Mouse (Mus musculus): Measurements from ENCODE around the gene Bpifb1.
"Not testable (repeated sequence)": the region's sequence is repeated elsewhere in the genome, so short reads cannot be mapped to it uniquely, and the experiment has no call there.

Gene Bpifb1

DNA sequence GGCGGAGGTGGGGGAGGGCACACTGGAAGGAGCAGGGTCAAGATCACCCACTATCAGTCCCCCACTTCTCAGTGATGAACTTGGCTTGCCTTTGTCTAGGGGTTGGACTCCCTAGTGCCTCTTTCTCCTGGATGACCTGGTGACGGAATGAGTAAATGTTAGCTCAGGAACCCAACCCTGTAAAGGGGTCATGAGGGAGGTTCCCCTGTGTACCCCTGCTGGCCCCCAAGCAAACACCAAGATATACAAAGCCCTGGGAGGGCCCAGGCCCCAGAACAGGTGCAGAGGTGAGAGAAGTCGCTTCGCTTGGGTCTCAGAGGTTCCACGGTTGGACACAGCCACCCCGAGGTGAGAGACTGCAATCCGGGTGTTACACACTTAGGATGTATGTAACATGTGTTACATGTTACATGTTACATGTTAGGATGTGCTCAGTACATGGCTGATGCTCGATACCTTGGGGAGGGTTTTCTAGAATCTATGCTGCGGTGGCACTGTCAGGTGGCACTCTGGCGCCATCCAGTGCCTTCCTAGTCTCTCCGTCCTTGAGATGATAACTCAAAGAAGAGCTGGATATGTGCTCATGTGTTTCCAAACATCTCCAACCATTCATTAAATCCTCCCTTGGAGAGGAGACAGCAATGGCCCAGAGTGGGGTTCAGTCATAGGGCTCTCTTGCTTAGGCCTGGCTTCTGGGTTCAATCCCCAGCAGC, at the start of gene Bpifb1:
TSS of gene Bpifb1 (plus strand) at position 273 of the 713 bp plus-strand sequence.
- DNase-seq (ENCODE audit: low spot score in 2 of 2), result no peak

- DNase-seq (ENCODE audit: low spot score in 2 of 2), result no peak
Measured at GRCm38 (mm10) chr2:154142580-154142979, 48.0 kb upstream of the Bpifb1 start, which contains the start of gene Bpifa1. Bpifa1 (plus strand) TSS chr2:154142880.

DNA sequence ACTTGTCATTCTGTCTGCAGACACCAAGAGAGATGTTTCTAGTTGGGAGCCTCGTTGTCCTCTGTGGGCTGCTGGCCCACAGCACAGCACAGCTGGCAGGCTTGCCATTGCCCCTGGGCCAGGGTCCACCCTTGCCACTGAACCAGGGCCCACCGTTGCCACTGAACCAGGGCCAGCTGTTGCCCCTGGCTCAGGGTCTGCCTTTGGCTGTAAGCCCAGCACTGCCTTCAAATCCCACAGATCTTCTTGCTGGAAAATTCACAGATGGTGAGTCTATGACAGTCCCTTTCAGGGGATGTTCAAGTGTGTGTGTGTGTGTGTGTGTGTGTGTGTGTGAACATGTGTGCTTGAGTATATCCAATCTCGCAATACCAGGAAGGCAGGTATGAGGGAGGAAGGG, 46.9 kb upstream of the Bpifb1 start:
- DNase-seq (ENCODE audit: low spot score in 2 of 2), result no peak

- DNase-seq (ENCODE audit: low spot score in 2 of 2), result no peak
Measured at GRCm38 (mm10) chr2:154147496-154147895, 43.1 kb upstream of the Bpifb1 start.

DNA sequence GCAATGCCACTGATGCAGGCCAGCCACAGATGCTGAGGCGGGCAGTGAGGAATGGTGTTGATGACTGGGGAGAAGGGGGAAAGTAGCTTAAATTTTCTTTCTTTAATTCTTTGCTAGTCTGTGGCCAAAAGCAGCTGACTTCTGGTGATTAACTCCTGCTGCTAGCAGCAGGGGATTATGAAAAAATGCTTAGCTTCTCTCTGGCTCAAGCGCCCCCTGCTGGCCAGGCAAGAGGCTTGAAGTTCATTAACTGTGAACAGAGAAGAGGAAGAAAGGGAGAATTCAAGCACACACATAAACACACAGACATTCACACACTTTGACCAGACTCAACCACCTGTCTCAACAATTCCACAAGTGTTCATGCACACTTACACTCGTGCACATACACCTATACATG, 32.2 kb upstream of the Bpifb1 start:
- DNase-seq (ENCODE audit: low spot score in 2 of 2), result peak; percentile 28 to 32

- DNase-seq (ENCODE audit: low spot score in 2 of 2), result no peak
Measured at GRCm38 (mm10) chr2:154162307-154162706, 28.3 kb upstream of the Bpifb1 start, which contains the start of gene Bpifa5. Bpifa5 (plus strand) TSS chr2:154162607.

DNA sequence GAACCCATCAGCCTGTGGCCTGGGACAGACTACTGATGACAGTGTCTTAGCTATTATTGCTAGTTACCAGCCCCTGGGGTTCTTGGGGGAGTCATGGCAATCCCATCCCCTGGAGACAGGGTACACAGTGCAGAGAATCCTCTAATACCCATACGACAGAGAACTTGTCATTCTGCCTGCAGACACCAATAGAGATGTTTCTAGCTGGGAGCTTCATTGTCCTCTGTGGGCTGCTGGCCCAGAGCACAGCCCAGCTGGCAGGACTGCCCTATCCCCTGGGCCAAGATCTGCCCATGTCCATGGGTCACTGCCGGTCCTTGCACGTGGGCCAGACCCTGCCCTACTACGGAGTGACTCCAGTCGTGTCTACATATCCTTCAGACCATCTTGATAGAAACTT, 27.3 kb upstream of the Bpifb1 start:
- no peak for DNase-seq (ENCODE audit: low spot score in 2 of 2)

GRCm38 (mm10) chr2:154169172-154169571, 21.4 kb upstream of the Bpifb1 start:
- no peak for DNase-seq (ENCODE audit: low spot score in 2 of 2)

- DNase-seq (ENCODE audit: low spot score in 2 of 2), result no peak
Measured at GRCm38 (mm10) chr2:154171621-154172020, 19.0 kb upstream of the Bpifb1 start.

DNA sequence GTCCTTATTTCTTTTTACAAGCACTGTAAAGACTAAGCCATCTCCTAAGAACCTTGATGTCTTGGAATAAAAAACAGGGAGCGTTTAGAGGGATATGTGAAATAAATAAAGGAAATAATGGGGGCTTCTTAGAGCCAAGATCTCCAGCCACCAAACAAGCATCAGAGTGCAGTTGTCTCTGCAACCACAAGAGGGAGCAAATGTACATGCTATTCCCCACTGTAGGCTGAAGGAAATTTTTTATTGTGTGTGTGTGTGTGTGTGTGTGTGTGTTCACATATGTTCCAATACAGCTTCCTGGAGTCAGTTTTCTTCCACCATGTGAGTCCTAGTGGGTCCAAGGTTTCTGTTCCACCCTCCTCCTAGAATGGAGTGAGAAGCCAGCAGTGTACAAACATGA, 17.3 kb upstream of the Bpifb1 start:
- peak; percentile 25 to 52 for DNase-seq (ENCODE audit: low spot score in 2 of 2)

DNA sequence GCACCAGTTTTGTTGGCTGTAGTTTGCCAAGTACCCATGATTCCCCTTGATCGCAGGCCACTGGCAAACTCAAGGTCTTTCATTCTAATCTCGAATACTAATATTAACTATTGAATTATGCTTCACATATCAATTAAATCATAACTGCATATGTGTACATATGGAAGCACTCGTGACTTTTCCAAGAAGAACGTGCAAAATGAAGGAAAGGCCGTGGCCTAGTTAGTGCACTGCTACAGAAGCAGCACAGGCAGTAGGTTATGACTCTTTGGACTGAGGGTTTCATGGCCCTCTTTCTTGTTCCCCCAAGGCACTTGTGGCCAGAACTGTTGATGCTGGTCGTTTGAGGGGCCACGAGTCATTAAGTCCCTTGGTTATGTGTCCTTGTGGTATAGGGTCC, 8.7 kb upstream of the Bpifb1 start:
- not testable (repeated sequence) for DNase-seq (ENCODE audit: low spot score in 2 of 2)

DNA sequence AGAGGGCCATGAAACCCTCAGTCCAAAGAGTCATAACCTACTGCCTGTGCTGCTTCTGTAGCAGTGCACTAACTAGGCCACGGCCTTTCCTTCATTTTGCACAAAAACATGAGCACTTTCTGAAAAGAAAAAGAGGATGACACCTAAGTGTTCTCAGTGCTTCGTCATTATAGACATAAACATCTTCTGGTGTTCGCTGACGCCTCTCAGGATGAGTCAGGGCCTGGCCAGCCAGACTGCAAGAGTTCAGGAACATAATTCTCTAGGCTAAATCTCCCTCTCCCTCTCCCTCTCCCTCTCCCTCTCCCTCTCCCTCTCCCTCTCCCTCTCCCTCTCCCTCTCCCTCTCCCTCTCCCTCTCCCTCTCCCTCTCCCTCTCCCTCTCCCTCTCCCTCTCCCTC, 7.6 kb upstream of the Bpifb1 start:
- DNase-seq (ENCODE audit: low spot score in 2 of 2), result peak in 1 of 2 experiments; percentile 34

DNA sequence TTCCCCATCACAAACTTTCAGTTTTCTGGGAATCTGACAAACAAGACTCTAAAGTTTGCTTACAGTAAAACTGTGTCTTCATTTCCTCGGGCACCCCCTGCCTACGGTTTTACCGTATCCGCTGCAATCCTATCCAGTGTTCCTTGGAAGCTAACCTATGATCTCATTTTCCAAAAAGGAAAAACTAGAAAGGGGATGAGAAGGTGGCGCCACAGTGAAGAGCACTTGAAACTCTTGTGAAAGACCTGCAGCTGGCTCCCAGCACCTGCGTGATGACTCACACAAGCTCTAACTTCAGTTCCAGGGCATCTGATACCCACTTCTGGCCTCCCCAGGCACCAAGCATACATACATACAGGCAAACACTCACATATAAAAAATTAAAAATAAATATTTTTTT, 5.3 kb upstream of the Bpifb1 start:
- no peak for DNase-seq (ENCODE audit: low spot score in 2 of 2)

DNA sequence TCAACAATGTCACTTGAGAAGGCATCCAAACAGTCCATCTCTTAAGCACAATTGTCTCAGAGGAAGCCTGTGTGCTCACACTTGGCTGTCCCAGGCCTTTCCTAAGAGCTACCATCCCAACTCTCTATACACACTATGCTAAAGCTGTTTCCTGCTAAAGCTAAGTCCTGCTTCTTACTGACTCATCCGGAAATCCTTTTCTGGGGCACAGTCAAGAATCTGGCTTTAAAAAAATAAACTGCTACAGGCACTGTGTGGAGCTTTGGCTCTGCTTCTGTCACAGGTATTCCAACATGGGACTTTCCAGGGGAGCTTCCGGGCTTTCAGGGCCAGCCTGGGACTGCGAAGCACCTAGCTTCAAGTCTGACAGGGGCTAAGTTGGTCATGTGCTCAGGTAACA, 4.9 kb upstream of the Bpifb1 start:
- no peak for DNase-seq (ENCODE audit: low spot score in 2 of 2)

GRCm38 (mm10) chr2:154187468-154187867, 3.1 kb upstream of the Bpifb1 start:
- DNase-seq (ENCODE audit: low spot score in 2 of 2), result no peak

GRCm38 (mm10) chr2:154189877-154190434, 662 bp upstream of the Bpifb1 start:
- no peak for DNase-seq (ENCODE audit: low spot score in 2 of 2)

DNA sequence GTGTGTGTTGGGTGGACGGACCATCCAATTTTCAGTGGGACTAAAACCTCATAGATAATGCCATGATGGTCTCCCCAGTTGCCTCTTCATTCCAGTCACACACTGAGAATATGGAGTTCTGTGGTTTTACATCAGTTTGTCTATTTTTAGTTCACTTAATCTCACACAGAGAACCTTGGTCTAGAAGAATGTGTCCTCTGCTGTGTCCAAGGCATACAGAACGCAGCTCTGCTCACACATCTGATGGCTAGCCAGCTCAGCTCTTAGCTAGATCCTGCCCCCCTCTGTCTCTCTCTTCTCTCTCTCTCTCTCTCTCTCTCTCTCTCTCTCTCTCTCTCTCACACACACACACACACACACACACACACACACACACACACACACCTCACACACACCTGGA, 1.5 kb downstream of the Bpifb1 start:
- DNase-seq (ENCODE audit: low spot score in 2 of 2), result no peak

GRCm38 (mm10) chr2:154193071-154193470, 2.5 kb downstream of the Bpifb1 start:
- no peak for DNase-seq (ENCODE audit: low spot score in 2 of 2)

DNA sequence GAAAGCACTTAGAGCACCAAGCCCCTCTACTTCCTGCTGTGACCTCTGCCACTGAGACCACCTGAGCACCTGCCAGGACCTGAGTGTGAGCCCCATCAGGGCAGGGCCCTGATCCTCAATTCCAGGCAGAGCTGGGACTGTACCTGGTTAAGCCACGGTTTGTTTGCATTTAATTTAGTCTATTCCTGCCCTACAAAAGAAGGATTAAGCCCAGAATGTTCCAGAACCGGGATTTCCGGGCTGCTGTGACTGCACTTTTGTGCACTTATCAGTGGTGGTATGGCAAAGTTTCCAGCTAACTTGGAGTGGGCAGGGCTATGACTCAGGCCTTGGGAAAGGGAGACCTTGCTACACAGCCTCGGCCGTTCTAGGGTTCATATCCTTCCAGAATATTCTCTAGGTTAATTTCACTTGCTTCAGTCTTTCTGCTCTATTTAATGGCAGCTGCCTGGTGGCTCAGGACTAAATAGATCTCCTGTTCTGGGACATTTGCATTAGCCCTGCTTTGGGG, 3.4 kb downstream of the Bpifb1 start:
- no peak for DNase-seq (ENCODE audit: low spot score in 2 of 2)

- DNase-seq (ENCODE audit: low spot score in 2 of 2), result no peak
Measured at GRCm38 (mm10) chr2:154197036-154197435, 6.4 kb downstream of the Bpifb1 start.

GRCm38 (mm10) chr2:154204630-154205029, 14.0 kb downstream of the Bpifb1 start:
- peak in 1 of 2 experiments; percentile 33 for DNase-seq (ENCODE audit: low spot score in 2 of 2)

DNA sequence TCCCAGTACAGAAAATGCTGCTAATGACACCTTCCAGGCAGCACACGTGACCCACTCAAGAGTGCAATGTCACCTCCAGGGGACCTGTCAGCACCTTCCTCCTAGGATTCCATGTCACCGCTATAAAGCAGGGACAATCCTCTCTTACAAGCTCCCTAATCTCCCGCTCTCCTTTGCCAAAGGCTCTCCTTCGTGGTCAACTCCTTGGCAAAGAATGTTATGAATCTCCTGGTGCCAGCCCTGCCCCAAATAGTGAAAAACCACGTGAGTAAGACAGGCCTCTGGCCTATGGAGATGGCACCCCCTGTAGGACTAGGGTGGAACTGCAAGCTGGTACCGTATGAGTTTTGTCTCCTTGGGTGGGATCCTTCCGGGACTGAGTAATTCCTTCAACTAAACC, 16.3 kb downstream of the Bpifb1 start:
- DNase-seq (ENCODE audit: low spot score in 2 of 2), result no peak

DNA sequence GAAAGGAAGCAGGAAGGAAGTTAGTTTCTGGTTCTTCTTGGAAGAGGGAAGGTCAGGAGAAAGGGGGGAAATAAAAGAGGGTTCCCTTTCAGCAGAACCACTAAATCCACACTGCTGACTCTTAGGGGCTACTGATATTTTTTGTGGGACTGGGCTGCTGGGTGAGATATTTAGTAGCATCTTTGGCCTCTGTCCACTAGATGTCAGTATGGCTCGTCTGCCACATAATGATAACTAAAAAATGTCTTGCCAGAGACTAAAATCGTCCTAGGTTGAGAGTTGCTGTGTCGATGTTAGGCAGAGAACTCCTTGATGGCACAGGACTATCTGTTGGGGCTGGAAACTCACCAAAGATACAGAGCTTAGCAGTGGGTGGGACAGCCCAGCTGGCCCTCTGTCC, 18.5 kb downstream of the Bpifb1 start:
- DNase-seq (ENCODE audit: low spot score in 2 of 2), result peak in 1 of 2 experiments; percentile 29
